Mouse (Mus musculus): ENCODE measurements at regions not wholly inside any gene's neighbourhood (a gene's known extent, or its start where the extent isn't known, plus 50 kb on each side); places are given as distances from the start of the nearest gene placed in this dataset.

DNA sequence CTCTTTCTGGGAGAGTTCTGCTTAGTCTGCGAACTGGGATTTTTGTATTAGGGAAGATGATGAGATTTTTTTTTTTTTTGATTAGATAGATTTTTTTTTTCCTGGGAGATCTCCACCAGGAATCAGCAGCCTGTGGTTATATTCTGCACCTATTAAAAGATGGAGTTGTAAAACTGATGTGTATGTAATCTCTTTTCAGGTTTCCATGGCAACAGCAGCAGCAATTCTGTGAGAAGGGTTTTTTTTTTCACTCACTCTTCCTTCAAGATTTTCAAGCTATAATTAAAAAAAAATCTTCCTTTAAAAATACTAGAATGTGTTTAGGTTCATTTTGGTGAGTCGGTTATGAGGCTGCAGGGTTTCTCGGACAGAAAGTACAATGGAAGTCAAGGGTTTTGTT lies 224.5 kb upstream of the Daam1 start:
- Histone ChIP-seq H3K4me3 (ENCODE audit: low read depth, low read length) (no peak overlapping the region), H3K36me3 (ENCODE audit: control insufficient read depth, insufficient read depth, low read length) (no peaks in the 10 kb centered on the region), H3K27me3 (ENCODE audit: control insufficient read depth, insufficient read depth, low read depth, low read length) (no peaks in the 10 kb centered on the region), H3K4me1 (ENCODE audit: control insufficient read depth, insufficient read depth, low read length) (peaks cover 20% of the 10 kb centered on the region), H3K27ac (ENCODE audit: low read length) (peak overlapping the region; percentile 84), H3K9me3 (replicated peaks; ENCODE audit: control insufficient read depth, low read length, poor library complexity, severe bottlenecking) (no peaks in the 10 kb centered on the region), H3K4me2 (ENCODE audit: low read length) (no peak overlapping the region), H3K9ac (ENCODE audit: low read depth, low read length) (no peak overlapping the region)
- 33% methylated on average over 3 of the region's 3 CpGs for WGBS
- ATAC-seq = 0 out of 2 replicates have a peak, but pooled peaks have one; percentile 70

DNA sequence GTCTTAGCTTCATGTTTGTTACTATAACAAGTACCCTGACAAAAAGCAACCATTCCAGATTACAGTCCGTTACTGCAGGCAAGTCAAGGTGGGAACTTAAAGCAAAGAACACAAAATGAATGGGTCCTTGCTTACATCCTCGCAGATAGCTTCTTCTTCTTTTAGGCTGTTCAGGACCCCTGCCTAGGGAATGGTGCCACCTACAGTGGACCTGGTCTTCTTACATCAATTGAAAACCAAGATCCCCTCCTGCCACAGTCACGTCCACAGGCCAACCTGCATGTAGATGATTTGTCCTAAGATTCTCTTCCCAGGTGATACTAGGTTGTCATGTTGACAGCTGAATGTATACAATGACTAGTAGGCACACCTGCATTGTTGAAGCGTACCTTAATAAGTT lies 222.9 kb upstream of the Daam1 start:
- Histone ChIP-seq H3K36me3 (ENCODE audit: control insufficient read depth, insufficient read depth, low read length) (no peaks in the 10 kb centered on the region), H3K27ac (ENCODE audit: low read length) (no peak overlapping the region), H3K4me2 (ENCODE audit: low read length) (no peak overlapping the region), H3K9me3 (replicated peaks; ENCODE audit: control insufficient read depth, low read length, poor library complexity, severe bottlenecking) (no peaks in the 10 kb centered on the region), H3K4me1 (ENCODE audit: control insufficient read depth, insufficient read depth, low read length) (peaks cover 15% of the 10 kb centered on the region), H3K27me3 (ENCODE audit: control insufficient read depth, insufficient read depth, low read depth, low read length) (no peaks in the 10 kb centered on the region), H3K4me3 (ENCODE audit: low read depth, low read length) (no peak overlapping the region), H3K9ac (ENCODE audit: low read depth, low read length) (no peak overlapping the region)
- ATAC-seq = no peak
- WGBS = 94% methylated on average over 4 of the region's 4 CpGs

DNA sequence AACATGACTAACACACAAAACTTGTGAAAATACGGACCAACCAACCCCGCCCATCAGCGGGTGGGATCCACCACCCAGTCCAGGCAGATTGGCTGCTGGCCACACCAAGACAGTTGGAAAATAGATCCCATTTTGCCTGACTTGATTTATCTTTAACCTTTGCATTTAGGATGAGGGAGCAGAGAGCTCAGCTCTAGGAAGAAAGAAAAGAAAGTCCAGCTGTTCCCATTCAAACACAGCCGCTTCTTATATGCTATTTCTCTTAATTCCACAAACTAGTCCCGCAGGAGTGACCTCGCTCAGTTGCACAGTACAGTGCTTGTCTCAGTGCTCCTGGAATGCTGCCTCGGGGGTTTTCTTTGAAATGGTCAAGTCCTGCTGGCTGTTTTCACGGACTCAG lies 217.6 kb upstream of the Daam1 start:
- Histone ChIP-seq H3K4me3 (ENCODE audit: low read depth, low read length) (no peak overlapping the region), H3K36me3 (ENCODE audit: control insufficient read depth, insufficient read depth, low read length) (no peaks in the 10 kb centered on the region), H3K9me3 (replicated peaks; ENCODE audit: control insufficient read depth, low read length, poor library complexity, severe bottlenecking) (no peaks in the 10 kb centered on the region), H3K27ac (ENCODE audit: low read length) (no peak overlapping the region), H3K4me2 (ENCODE audit: low read length) (no peak overlapping the region), H3K27me3 (ENCODE audit: control insufficient read depth, insufficient read depth, low read depth, low read length) (no peaks in the 10 kb centered on the region), H3K9ac (ENCODE audit: low read depth, low read length) (no peak overlapping the region), H3K4me1 (ENCODE audit: control insufficient read depth, insufficient read depth, low read length) (peaks cover 2% of the 10 kb centered on the region; the same call in 1 of the 2 replicates)
- no peak for ATAC-seq
- WGBS = 74% methylated on average over 8 of the region's 8 CpGs

DNA sequence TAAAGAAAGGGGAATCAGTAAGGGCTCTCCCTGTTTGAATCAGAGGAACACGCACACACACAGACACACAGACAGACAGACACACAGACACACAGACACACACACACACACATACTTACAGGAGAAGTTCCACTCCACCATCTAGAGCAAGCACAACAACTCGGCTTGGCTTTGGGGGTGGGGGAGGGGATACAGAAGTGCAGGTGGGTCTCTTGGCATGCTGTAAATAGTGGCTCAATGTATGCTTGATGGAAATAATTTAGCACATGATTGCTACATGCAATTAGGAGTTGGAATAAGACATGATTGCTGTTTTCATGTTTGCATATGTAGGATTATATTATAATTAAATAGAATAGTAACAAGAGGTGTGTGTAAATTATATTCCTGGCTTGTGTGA lies 215.9 kb upstream of the Daam1 start:
- H3K9me3 ChIP-seq (replicated peaks; ENCODE audit: control insufficient read depth, low read length, poor library complexity, severe bottlenecking) = no peaks in the 10 kb centered on the region
- no peaks in the 10 kb centered on the region for H3K27me3 ChIP-seq (ENCODE audit: control insufficient read depth, insufficient read depth, low read depth, low read length)
- no peaks in the 10 kb centered on the region for H3K36me3 ChIP-seq (ENCODE audit: control insufficient read depth, insufficient read depth, low read length)
- H3K9ac ChIP-seq (ENCODE audit: low read depth, low read length) = no peak overlapping the region
- ATAC-seq = no peak
- H3K4me2 ChIP-seq (ENCODE audit: low read length) = no peak overlapping the region
- no peak overlapping the region for H3K4me3 ChIP-seq (ENCODE audit: low read depth, low read length)
- peaks cover 2% of the 10 kb centered on the region; the same call in 1 of the 2 replicates for H3K4me1 ChIP-seq (ENCODE audit: control insufficient read depth, insufficient read depth, low read length)
- 89% methylated on average over 2 of the region's 2 CpGs for WGBS
- H3K27ac ChIP-seq (ENCODE audit: low read length) = no peak overlapping the region

DNA sequence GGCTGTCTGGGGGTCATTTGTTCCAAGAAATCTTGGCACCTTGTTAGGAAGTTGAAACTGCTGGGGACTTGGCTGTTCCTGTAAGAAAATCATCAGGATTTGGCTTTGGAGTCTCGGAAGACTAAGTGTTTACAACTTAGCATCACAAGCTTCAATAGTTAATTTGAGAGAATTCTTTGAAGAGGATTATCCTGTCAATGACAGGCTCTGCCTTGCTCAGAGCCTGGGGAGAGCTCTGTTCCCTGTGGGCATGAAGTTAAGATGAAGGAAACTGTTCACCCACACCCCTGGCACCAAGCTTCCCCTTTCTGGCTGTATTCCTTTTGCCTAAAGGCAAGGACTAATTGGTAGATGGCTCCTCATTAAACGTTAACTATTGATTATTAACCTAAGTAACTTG lies 215.5 kb upstream of the Daam1 start:
- H3K27ac ChIP-seq (ENCODE audit: low read length) = no peak overlapping the region
- H3K4me3 ChIP-seq (ENCODE audit: low read depth, low read length) = no peak overlapping the region
- no peaks in the 10 kb centered on the region for H3K27me3 ChIP-seq (ENCODE audit: control insufficient read depth, insufficient read depth, low read depth, low read length)
- no peaks in the 10 kb centered on the region for H3K36me3 ChIP-seq (ENCODE audit: control insufficient read depth, insufficient read depth, low read length)
- H3K4me2 ChIP-seq (ENCODE audit: low read length) = no peak overlapping the region
- 48% methylated on average over 2 of the region's 2 CpGs for WGBS
- H3K9me3 ChIP-seq (replicated peaks; ENCODE audit: control insufficient read depth, low read length, poor library complexity, severe bottlenecking) = no peaks in the 10 kb centered on the region
- ATAC-seq = no peak
- H3K4me1 ChIP-seq (ENCODE audit: control insufficient read depth, insufficient read depth, low read length) = peaks cover 2% of the 10 kb centered on the region; the same call in 1 of the 2 replicates
- H3K9ac ChIP-seq (ENCODE audit: low read depth, low read length) = no peak overlapping the region

GRCm38 (mm10) chr12:71616121-71616520 lies 214.8 kb upstream of the Daam1 start:
- Histone ChIP-seq H3K27me3 (ENCODE audit: control insufficient read depth, insufficient read depth, low read depth, low read length) (no peaks in the 10 kb centered on the region), H3K4me3 (ENCODE audit: low read depth, low read length) (no peak overlapping the region), H3K4me2 (ENCODE audit: low read length) (no peak overlapping the region), H3K4me1 (ENCODE audit: control insufficient read depth, insufficient read depth, low read length) (peaks cover 2% of the 10 kb centered on the region; the same call in 1 of the 2 replicates), H3K9ac (ENCODE audit: low read depth, low read length) (no peak overlapping the region), H3K27ac (ENCODE audit: low read length) (no peak overlapping the region), H3K36me3 (ENCODE audit: control insufficient read depth, insufficient read depth, low read length) (no peaks in the 10 kb centered on the region), H3K9me3 (replicated peaks; ENCODE audit: control insufficient read depth, low read length, poor library complexity, severe bottlenecking) (no peaks in the 10 kb centered on the region)
- 84% methylated on average over 4 of the region's 4 CpGs for WGBS
- ATAC-seq = no peak

- no peak overlapping the region for H3K27ac ChIP-seq (ENCODE audit: low read length)
- no peak overlapping the region for H3K4me3 ChIP-seq (ENCODE audit: low read depth, low read length)
- H3K36me3 ChIP-seq (ENCODE audit: control insufficient read depth, insufficient read depth, low read length) = no peaks in the 10 kb centered on the region
- peaks cover 2% of the 10 kb centered on the region; the same call in 1 of the 2 replicates for H3K4me1 ChIP-seq (ENCODE audit: control insufficient read depth, insufficient read depth, low read length)
- H3K4me2 ChIP-seq (ENCODE audit: low read length) = no peak overlapping the region
- no peaks in the 10 kb centered on the region for H3K27me3 ChIP-seq (ENCODE audit: control insufficient read depth, insufficient read depth, low read depth, low read length)
- no peaks in the 10 kb centered on the region for H3K9me3 ChIP-seq (replicated peaks; ENCODE audit: control insufficient read depth, low read length, poor library complexity, severe bottlenecking)
- no peak for ATAC-seq
- H3K9ac ChIP-seq (ENCODE audit: low read depth, low read length) = no peak overlapping the region
- WGBS = 82% methylated on average over 6 of the region's 6 CpGs
Observed at GRCm38 (mm10) chr12:71618466-71618865, 212.4 kb upstream of the Daam1 start.

DNA sequence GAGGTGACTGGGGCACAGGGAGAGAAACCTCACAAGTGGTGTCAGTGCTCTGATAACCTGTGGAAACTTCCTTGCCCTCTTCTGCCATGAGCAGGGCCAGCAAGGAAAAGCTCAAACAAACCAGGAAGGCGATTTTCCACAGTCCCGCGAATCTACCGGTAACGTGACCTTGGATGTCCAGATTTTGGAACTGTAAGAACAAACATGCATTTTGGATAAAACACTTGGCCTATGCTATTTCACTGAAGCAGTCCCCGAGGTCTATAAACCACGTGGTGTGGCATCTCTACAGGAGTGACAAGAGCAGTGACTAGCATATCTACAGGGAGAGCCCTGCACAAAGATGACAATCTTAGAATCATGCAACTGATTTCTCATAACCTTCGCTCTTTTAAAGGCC lies 211.9 kb upstream of the Daam1 start:
- H3K9me3 ChIP-seq (replicated peaks; ENCODE audit: control insufficient read depth, low read length, poor library complexity, severe bottlenecking) = no peaks in the 10 kb centered on the region
- peaks cover 2% of the 10 kb centered on the region; the same call in 1 of the 2 replicates for H3K4me1 ChIP-seq (ENCODE audit: control insufficient read depth, insufficient read depth, low read length)
- no peak overlapping the region for H3K9ac ChIP-seq (ENCODE audit: low read depth, low read length)
- WGBS = 88% methylated on average over 8 of the region's 8 CpGs
- no peaks in the 10 kb centered on the region for H3K27me3 ChIP-seq (ENCODE audit: control insufficient read depth, insufficient read depth, low read depth, low read length)
- H3K4me2 ChIP-seq (ENCODE audit: low read length) = no peak overlapping the region
- H3K27ac ChIP-seq (ENCODE audit: low read length) = no peak overlapping the region
- H3K36me3 ChIP-seq (ENCODE audit: control insufficient read depth, insufficient read depth, low read length) = no peaks in the 10 kb centered on the region
- ATAC-seq = no peak
- H3K4me3 ChIP-seq (ENCODE audit: low read depth, low read length) = no peak overlapping the region

DNA sequence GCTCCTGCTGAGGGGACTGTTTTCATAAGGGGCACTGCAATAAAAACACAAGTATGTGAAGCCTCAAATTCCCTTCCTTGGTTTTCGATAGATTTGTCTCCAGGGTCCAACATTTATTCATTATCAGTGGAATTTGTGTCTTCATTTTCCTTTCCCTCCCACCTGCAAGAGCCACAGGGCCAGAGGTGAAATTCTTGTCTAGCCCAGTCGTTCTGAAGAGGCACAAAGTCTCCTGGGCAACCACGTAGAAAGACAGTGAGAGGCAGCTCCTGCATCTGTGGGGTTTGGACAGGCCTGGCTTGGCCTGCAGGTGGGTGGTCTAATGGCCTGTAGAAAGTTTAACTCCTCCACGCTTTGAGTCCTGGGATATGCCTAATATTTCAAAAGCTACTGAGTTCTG lies 211.3 kb upstream of the Daam1 start:
- Histone ChIP-seq H3K9me3 (replicated peaks; ENCODE audit: control insufficient read depth, low read length, poor library complexity, severe bottlenecking) (no peaks in the 10 kb centered on the region), H3K27ac (ENCODE audit: low read length) (no peak overlapping the region), H3K27me3 (ENCODE audit: control insufficient read depth, insufficient read depth, low read depth, low read length) (no peaks in the 10 kb centered on the region), H3K4me3 (ENCODE audit: low read depth, low read length) (no peak overlapping the region), H3K36me3 (ENCODE audit: control insufficient read depth, insufficient read depth, low read length) (no peaks in the 10 kb centered on the region), H3K4me1 (ENCODE audit: control insufficient read depth, insufficient read depth, low read length) (peaks cover 2% of the 10 kb centered on the region; the same call in 1 of the 2 replicates), H3K4me2 (ENCODE audit: low read length) (no peak overlapping the region), H3K9ac (ENCODE audit: low read depth, low read length) (no peak overlapping the region)
- WGBS = 34% methylated on average over 4 of the region's 4 CpGs
- ATAC-seq = no peak
